Mouse (Mus musculus) regulatory T cell (primary cell): ENCODE data around the gene Gpc4.

ENCODE experiments used
- in situ Hi-C: fragments of 300-600 bp; cut with MboI, MseI; formaldehyde crosslinking; loops from one replicate; pipeline ENCODE4 v1.15.1; 2025; ENCODE audit warnings: high pct_unique_total_duplicates

Gene Gpc4

DNA sequence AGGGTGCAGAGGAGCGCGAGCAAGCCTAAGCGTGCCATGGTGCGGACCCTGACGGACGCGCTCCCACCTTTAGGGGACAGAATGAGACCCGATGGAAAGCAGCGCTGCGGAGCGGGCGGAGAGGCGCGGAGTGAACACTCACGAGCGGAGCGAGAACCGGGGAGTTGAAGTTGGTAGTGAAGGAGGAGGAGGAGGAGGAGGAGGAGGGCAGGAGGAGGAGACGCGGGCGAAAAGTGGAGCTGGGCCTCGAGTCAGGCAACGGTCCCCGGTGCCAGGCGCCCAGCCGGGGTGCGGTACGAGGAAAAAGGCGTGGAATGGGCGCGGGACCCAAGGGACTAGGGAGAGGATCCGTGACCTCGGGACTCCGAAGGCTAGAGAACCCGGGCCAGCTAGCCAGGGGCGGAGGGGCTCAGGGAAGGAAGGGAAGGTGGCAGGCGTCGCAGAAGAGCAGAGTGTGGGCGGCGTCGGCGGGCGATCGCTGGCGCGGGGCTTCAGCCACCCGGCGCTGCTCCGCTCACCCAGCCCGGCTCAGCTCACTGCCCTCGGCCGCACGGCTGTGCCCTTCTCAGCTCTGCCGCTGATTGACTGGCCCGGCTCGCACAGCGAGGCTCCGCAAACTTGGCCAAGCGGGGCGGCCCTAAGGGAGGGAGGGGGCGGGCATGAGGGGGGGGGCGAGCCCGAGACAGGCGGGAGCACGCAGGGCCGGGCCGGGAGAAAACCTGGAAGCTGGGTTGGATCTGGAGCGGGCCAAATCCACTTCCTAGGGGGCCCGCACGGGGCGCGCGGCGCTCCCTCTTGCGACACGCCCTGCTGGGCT, at the start of gene Gpc4:
Gene Gpc4, minus strand, starts transcription at position 515 of the 817 bp plus-strand sequence.
- in situ Hi-C loops, result no loop called here

GRCm38 (mm10) chrX:52212846-52213245, 47.8 kb upstream of the Gpc4 start:
- in situ Hi-C loops, result no loop called here

- in situ Hi-C loops, result no loop called here
These were observed 34.8 kb upstream of the Gpc4 start for GRCm38 (mm10) chrX:52199836-52200235.

DNA sequence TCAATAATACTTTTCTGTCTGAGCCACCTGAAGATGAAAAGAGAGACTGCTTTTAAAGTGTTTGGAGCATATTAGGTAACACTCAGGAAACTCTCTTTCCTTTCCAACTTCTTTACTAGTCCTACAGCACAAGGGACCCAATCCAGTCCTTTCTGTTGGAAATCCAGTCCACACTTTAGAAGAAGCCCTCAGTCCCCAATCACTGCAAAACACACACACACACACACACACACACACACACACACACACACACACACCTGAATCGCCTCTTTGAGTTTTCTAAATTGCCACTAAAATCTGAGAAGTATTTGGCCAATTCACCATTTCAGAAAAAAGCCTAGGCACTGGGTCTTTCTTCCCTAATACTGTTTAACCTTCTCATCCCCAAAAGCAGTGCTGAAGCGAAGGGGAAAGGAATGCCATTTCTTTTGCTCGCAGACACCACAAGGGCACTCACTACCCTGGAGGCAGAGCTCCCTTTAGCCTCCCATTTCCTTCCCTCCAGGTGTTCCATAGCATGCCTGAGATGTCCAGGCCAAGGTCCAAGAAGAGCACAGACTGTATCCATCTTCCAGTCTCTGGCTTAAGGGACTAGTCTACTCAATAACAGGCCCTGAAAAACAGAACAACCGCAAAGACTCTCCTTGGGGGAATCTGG, 28.4 kb upstream of the Gpc4 start:
- in situ Hi-C loops, result no loop called here

- in situ Hi-C loops, result no loop called here
These were observed 24.0 kb upstream of the Gpc4 start for GRCm38 (mm10) chrX:52189094-52189493.

- in situ Hi-C loops, result no loop called here
These were observed 18.7 kb upstream of the Gpc4 start for GRCm38 (mm10) chrX:52183551-52184442.

DNA sequence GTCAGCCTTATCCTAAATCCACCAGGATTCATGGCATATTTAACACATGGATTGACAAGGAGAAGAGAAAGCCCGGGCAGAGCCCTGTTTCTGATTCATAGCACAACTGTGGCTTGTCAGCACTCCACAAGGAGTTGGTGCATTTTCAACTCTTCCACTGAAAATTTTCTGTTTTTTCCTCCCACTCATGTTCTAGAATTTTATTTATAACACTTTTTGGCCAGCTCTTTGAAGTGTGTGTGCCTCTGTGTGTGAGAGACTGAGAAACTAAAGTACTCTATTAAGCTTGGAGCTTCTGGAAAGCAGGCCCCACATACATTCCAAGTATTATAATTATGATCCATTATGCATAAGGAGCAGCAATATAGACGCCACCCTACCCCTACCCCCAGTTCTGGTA, 16.3 kb upstream of the Gpc4 start:
- in situ Hi-C loops, result no loop called here

DNA sequence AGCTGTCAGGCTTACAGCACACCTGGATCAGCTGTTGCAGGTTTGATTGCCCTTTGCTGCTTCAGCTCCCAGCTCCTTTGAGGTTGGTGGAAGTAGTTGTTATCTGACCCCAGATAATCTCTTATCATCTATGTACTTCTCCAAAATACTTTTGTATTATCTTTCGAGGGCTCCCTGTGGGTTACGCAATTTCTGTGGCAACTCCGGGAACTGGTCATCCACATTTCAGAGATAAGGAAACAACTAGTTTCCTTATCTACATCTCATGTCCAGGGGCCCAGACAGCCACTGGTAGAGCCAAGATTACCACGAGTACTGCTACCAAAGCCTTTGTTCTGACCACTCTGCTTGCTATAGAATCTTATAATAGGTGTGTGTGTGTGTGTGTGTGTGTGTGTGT, 12.0 kb upstream of the Gpc4 start:
- in situ Hi-C loops, result no loop called here

DNA sequence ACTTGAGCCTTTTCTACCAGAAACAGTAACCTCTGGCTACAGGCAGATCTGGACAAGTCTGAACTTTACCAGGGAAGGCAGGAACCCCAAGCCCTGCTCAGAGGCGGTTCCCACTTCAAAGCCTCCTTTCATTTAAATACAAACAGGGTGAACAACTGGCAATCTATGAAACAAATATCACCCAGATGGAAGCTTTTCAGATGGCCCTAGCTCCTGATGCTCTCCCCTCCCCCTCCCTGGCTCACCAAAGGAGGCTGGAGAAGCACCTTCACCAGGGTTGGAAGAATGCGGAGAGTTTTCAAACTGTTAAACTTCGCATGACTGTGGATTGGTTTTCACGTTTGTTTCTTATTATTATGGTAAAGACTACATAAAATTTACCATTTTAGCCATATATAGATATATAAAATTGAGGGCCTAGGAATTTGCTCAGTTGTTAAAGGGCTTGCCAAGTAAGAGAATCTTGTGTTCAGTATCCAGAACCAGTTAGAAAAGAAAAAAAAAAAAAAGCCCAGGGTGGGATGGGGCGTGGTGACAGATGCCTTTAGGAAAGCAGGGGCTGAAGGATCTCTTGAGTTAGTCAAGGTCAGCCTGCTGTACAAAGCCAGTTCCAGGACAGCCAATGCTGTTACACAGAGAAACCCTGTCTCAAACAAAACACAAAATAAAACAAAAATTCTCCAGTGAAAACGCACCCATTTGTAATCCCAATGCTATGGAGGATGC, 2.6 kb upstream of the Gpc4 start:
- in situ Hi-C loops, result no loop called here

GRCm38 (mm10) chrX:52165555-52165938, 495 bp upstream of the Gpc4 start:
- in situ Hi-C loops, result no loop called here

DNA sequence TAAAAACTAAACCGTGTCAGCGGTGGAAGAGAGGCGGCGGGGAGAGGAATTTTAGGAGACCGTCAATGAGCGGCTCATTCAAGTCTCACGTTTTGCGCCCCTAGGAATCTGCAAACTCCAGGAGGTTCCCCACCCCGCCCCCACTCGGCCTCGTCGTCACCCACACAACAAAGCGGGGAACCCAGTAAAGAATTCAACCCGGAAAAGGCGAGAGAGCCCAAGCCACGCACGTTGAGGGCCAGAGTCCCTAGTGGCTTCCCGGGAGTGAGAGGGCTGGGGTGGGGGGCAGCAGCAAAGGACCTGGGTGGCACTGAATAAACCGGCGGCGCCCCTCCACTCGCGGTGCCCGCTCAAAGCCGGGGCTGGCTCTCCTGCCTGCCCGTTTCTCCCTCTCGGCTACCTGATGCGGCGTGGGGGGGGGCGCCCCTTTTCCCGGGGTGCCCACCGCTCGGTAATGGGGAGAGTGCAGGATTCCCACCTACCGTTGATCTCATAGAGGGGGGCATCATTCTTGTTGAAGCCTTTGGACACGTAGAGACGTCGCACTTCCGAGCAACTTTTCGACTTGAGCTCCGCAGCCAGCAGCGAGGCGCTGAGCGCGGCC, 816 bp downstream of the Gpc4 start:
- in situ Hi-C loops, result no loop called here

DNA sequence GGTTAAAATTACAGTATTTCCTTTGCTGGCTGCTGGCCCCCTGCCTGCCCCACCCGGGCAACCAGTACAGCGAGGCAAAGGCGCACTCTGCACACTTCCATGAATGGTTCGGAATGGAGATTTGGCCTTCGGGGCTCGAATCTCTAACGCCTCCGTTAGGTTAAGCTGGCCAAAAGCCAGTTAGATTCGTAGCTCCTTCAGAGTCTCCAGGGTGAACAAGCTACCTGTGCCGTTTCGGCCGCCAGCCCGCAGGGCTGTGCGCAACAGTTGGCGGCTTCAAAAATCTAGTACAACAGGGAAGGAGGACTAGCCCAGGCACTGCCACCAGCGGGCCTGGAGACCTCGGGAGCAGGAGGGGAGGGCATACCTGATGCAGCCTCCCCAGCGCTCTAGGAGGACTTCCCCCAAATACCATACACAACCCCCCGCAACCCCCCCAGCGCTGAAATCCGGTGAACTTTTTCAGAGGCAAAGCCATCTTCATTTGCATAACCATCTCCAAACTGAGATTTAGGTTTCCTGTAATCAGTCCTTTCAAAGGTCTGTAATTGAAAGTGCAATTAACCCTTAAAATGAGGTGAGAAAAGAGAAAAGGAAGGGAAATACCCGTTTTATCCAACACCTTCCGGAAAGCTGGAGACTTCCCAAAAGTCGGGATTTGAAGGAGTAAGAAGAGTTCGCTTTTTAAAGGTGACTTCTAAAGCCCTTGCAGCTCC, 1.5 kb downstream of the Gpc4 start:
- in situ Hi-C loops, result no loop called here

DNA sequence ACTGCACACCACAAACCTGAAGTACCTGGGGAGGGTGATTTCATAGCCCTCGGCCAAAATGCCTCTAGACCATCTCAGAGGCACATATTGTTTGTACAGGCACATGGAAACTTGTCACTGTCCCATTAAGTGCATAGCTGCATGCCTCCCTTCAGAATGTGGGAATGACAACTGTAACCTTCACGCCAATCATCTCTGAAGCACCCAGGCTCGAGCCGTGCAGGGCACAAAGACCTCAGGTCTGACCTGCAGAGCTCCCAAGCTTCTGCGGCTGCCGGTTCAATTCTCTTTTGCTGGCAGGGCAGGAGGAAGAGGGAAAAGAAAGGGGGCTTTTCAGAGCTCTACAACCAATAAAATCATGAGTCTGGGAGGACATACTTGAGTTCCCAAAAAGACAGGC, 2.3 kb downstream of the Gpc4 start:
- in situ Hi-C loops, result no loop called here

DNA sequence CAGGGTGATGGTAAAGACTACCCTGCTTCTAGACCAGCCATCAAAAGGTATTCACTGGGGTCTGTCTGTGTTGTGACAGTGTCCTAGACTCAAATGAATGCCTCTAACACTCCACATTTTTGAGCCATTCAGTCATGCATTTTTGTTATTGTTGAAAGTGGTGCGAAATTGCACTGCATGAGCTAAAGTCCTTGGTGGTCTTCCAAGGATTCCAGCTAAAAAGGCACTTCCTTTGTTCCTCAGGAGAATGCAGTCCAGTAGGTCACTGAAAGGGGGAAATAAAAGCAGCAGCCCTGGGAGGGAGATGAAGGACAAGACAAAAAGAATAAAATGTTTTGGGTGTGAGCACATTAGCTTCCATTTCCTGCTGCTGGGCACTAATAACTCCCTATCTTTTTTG, 2.8 kb downstream of the Gpc4 start:
- in situ Hi-C loops, result no loop called here

DNA sequence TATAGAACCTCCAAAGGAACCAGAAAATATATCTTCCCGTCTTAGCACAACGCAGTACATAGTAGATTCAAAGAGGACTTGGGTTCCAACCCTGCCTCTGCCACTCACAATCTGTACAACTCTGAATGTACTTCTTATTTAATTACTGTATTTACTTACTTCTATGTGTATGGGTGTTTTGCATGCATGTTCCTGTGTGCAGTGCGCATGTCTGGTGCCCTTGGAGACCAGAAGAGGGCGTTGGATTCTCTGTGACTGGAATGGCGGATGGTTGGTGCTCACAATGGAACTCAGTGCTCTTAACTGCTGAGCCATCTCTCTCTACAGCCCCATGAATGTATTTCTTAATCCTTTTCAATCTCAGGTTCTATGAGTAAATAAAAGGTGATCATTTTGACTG, 5.4 kb downstream of the Gpc4 start:
- in situ Hi-C loops, result no loop called here

GRCm38 (mm10) chrX:52155408-52155953, 9.6 kb downstream of the Gpc4 start:
- in situ Hi-C loops, result no loop called here

GRCm38 (mm10) chrX:52154821-52155220, 10.2 kb downstream of the Gpc4 start:
- in situ Hi-C loops, result no loop called here

GRCm38 (mm10) chrX:52153451-52153850, 11.6 kb downstream of the Gpc4 start:
- in situ Hi-C loops, result no loop called here

GRCm38 (mm10) chrX:52152961-52153360, 12.1 kb downstream of the Gpc4 start:
- in situ Hi-C loops, result no loop called here

DNA sequence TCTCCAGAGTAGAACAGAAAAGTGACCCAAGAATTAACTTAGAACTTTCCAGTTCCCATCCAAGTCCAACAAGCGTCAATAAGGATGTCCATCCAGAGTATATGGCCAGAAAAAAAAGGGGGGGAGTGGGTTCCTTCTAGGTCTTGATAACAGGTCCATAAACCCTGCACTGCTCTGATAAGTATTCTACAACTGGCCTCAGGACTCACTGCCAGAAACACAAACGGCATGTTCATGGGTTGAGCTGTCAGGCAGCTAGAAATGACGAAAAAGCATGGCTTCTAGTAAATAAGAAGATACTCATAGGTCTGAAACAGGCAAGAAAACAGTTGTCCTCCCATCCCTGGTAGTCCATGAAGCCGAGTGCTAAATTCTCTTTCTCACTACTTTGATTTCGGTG, 13.5 kb downstream of the Gpc4 start:
- in situ Hi-C loops, result no loop called here
